Mouse (Mus musculus) E14TG2a.4 (cell line): ENCODE data around the gene Gria1.

Experiments used
- H3K27me3 ChIP-seq: 2 replicates; pipeline ENCODE4 v1.6.1; 2014; ENCODE audit warnings: low read length, control low read depth; ENCODE audit not compliant: insufficient read depth
- H3K36me3 ChIP-seq: 2 replicates; pipeline ENCODE4 v1.6.1; 2014; ENCODE audit warnings: low read length, control low read depth; ENCODE audit not compliant: insufficient read depth
- H3K4me1 ChIP-seq: replicated peaks from 2 replicates; pipeline ENCODE4 v1.6.1; 2014; ENCODE audit warnings: low read depth, low read length, control low read depth
- H3K4me3 ChIP-seq: replicated peaks from 2 replicates; pipeline ENCODE4 v1.5.1; 2014; ENCODE audit warnings: mild to moderate bottlenecking, low read length
- H3K9me3 ChIP-seq: 2 replicates; pipeline ENCODE4 v1.6.1; 2014; ENCODE audit warnings: low read length, control low read depth
- CTCF ChIP-seq: conservative IDR thresholded peaks from 2 replicates; pipeline ENCODE4 v1.5.1; 2014; ENCODE audit warnings: low read length
- NANOG ChIP-seq: IDR thresholded peaks from 2 replicates; pipeline ENCODE4 v1.6.1; 2014; ENCODE audit warnings: borderline replicate concordance, low read length, mixed read lengths
- POU5F1 ChIP-seq: IDR thresholded peaks from 2 replicates; pipeline ENCODE4 v1.6.1; 2014; ENCODE audit warnings: low read length, borderline replicate concordance

The Gria1 gene

DNA sequence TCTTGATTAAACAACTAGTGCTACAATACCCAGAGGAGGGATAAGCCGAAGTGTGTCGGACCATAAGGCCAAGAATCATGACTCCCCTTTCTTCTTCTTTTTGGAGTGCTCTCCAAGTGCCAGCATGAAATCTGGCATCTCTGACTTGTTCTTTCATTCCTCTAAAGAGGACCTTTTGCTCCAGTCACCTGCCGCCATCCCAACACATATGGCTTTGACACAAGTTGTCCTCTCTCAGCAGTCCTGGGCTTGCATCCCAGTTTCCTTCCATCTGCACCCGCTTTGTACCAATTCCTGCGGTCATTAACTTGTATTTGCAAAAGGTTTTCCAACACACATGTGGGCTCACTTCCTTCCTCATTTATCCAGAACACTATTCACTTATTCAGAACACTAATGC, 103.2 kb downstream of the Gria1 start:
- Histone ChIP-seq H3K4me1 (no peaks in the 10 kb centered on the region), H3K9me3 (no peaks in the 10 kb centered on the region)

DNA sequence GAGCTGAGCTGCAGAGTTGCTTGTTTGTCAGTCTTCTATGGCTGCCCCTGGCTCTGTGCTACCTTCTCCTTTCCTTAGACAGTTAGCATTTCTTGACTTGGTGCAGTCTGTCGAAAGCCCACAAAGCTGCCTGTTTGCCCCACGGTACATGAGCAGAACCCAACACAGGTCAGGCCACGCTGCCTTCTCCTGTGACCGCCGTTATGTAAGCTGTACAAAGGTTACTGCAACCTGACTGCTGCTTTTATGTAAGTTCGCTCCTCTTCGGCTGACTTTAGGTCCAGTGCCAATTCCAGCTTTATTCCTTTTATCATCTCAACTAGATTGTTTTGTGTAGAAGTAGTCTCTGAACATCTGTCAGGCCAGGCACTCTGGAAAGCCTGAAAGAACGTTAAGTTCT, 115.9 kb downstream of the Gria1 start:
- Histone ChIP-seq H3K4me3 (no peak overlapping the region), H3K9me3 (no peaks in the 10 kb centered on the region), H3K4me1 (no peaks in the 10 kb centered on the region), H3K27me3 (no peaks in the 10 kb centered on the region), H3K36me3 (no peaks in the 10 kb centered on the region)
- TF ChIP-seq NANOG (no peak), CTCF (no peak), POU5F1 (no peak)

More for the DNA sequence above, 103.2 kb downstream of the Gria1 start:
- no peaks in the 10 kb centered on the region for H3K36me3 ChIP-seq
- TF ChIP-seq NANOG = no peak
- H3K27me3 ChIP-seq = no peaks in the 10 kb centered on the region
- no peak overlapping the region for H3K4me3 ChIP-seq

DNA sequence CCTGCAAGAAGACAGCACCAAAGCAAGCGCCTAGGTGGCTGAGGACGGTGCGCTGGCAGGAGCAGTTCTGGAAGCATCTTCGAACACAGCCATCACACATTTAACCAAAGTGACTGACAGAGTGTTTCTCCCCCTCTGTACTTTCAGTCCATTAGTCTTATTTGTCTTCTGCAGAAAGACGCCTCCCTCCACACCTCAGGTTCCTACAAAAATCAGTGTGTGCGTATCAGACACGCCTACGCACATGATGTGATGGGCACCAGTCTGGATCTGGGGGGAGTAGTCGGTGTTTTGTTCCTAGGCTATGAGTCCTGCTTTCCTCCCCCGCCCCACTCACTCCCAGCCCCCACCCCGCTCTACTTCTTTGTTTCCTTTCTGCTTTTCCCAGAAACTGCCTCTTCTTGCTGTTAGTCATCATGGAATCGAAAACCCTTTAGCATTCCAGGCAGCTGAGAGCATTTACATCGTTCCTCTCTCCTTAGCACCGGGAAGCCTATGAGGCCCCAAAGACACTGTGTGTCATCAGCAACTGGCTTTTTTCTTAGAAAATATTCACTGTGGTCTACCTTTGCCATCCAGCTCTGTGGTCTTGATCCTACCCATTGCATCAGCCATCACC, 129.1 kb downstream of the Gria1 start:
- TF ChIP-seq POU5F1 = no peak
- TF ChIP-seq CTCF = no peak
- no peak for TF ChIP-seq NANOG
- 0 out of 2 replicates have a peak, but pooled peaks cover 3% of the 10 kb centered on the region for H3K9me3 ChIP-seq
- H3K36me3 ChIP-seq = no peaks in the 10 kb centered on the region
- H3K4me1 ChIP-seq = 0 out of 2 replicates have a peak, but pooled peaks cover 3% of the 10 kb centered on the region
- no peaks in the 10 kb centered on the region for H3K27me3 ChIP-seq
- H3K4me3 ChIP-seq = no peak overlapping the region

DNA sequence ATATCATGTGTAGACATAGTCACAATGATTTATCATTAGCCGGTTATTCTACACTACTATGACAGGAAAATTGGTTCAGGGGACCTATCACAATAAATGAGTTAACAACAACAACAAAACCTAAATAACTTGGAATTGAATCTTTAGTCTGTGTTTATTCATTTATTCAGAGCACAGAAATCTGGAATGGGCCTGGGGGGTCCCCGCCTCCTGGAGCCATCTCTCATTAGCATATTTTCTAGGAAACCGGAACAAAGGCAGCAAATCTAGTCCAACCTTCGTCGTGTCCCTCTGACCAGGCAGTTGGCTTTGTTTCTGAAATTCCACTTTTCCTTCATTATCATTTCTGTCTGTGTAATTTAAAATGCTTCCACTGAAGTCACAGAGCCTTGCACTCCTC, 132.5 kb downstream of the Gria1 start:
- Histone ChIP-seq H3K27me3 (no peaks in the 10 kb centered on the region), H3K4me3 (no peak overlapping the region), H3K36me3 (no peaks in the 10 kb centered on the region), H3K9me3 (0 out of 2 replicates have a peak, but pooled peaks cover 3% of the 10 kb centered on the region), H3K4me1 (0 out of 2 replicates have a peak, but pooled peaks cover 7% of the 10 kb centered on the region)
- TF ChIP-seq POU5F1 = no peak
- no peak for TF ChIP-seq CTCF
- no peak for TF ChIP-seq NANOG

DNA sequence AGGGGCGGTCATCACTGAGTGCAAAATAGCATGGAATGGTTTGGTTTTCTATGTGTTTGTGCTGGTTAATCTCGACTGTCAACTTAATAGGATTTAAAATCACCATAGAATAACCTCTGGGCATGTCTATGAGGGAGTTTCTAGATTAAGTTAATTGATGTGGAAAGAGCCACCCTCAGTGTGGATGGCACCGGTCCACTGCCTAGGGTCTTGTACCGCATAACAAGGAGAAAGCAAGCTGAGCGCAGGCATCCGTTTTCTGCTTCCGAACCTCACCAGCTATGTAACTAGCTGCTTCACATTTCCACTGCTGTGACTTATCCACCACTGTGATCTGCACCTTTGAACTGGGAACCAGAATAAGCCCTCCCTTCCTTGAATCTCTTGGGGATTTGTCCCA, 134.0 kb downstream of the Gria1 start:
- Histone ChIP-seq H3K9me3 (0 out of 2 replicates have a peak, but pooled peaks cover 3% of the 10 kb centered on the region), H3K4me1 (0 out of 2 replicates have a peak, but pooled peaks cover 7% of the 10 kb centered on the region), H3K36me3 (no peaks in the 10 kb centered on the region), H3K4me3 (no peak overlapping the region), H3K27me3 (no peaks in the 10 kb centered on the region)
- TF ChIP-seq POU5F1 (no peak), NANOG (no peak), CTCF (no peak)

DNA sequence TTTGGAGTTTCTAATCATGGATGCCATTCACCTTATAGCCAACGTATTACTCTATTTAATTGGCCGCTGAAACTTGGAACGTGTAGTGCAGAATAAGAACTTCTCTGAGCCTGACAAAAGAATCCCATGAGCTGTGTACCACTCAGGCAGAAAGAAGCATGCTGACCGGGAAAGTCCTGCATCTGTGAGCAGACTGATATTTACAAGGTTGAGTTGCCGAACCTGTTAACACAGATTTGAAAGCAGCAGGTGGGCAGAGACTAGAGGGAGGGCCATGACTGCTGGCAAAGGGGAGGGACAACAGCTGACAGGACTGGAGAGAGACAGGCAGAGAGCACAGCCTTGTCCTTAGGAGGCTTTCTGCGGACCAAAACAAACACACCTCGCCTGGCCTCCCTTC, 134.5 kb downstream of the Gria1 start:
- Histone ChIP-seq H3K9me3 (0 out of 2 replicates have a peak, but pooled peaks cover 3% of the 10 kb centered on the region), H3K36me3 (no peaks in the 10 kb centered on the region), H3K4me3 (no peak overlapping the region), H3K27me3 (no peaks in the 10 kb centered on the region), H3K4me1 (0 out of 2 replicates have a peak, but pooled peaks cover 4% of the 10 kb centered on the region)
- TF ChIP-seq POU5F1 (no peak), CTCF (no peak), NANOG (no peak)

DNA sequence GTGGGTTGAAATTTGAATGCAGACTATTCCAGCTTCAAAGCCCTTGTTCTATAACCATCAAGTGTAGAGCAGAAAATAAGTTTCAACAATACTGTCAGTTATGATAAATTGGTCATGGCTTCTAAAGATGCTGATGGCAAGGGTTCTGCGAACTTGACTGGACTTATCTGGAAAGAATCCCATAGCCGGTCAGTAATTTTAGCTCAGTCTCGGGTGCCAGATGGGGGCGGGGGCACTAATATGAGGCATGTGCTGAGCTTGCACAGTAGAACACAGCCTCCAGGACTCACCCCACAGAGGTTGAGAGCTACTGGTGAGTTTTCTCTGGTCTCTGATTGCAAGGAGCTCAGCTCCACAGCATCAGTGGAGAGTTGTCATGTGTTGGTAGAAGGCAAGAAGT, 140.5 kb downstream of the Gria1 start:
- Histone ChIP-seq H3K4me1 (no peaks in the 10 kb centered on the region), H3K9me3 (no peaks in the 10 kb centered on the region), H3K36me3 (no peaks in the 10 kb centered on the region), H3K4me3 (no peak overlapping the region), H3K27me3 (no peaks in the 10 kb centered on the region)
- TF ChIP-seq NANOG (no peak), POU5F1 (no peak), CTCF (no peak)

DNA sequence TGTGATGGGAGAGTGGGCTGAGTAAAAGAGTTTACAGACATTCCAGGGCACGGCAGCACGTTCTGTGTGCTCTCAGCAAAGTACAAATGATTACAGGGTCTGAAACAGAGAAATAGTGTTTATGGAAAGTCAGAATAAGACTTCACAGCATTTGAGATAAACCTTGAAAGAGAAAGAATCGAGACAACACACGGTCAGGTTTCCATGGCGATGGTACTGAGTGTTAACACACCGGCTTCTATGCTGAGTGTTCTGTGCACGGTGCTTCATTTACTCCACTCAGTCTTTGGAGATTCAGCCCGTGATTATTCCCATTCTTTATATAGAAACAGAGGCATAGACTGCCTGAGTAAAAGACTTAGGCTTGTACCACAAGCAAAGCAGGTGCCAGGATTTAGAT, 143.8 kb downstream of the Gria1 start:
- H3K27me3 ChIP-seq = no peaks in the 10 kb centered on the region
- H3K9me3 ChIP-seq = no peaks in the 10 kb centered on the region
- H3K4me1 ChIP-seq = no peaks in the 10 kb centered on the region
- TF ChIP-seq NANOG (no peak), CTCF (no peak), POU5F1 (no peak)
- no peak overlapping the region for H3K4me3 ChIP-seq
- no peaks in the 10 kb centered on the region for H3K36me3 ChIP-seq

DNA sequence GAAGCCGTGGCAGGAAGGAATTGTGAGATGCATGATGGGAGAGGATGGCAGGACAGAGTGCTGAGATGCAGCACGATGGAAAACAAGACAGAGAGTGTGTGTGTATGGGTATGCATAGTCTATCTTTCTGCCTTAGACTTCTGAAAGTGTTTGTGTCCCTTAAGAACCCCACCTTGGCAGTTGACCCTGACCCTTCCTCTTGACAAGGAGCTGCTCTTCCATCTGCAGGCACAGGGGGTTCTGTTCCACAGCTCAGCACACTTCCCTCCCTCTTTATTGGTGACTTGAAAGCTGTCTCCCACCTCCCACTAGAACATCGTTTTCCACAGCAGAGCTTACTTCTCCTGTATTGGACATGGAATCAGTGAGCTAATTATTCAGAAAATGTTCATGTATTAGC, 148.2 kb downstream of the Gria1 start:
- Histone ChIP-seq H3K9me3 (no peaks in the 10 kb centered on the region), H3K4me3 (no peak overlapping the region), H3K27me3 (no peaks in the 10 kb centered on the region), H3K4me1 (no peaks in the 10 kb centered on the region), H3K36me3 (no peaks in the 10 kb centered on the region)
- no peak for TF ChIP-seq CTCF
- no peak for TF ChIP-seq NANOG
- no peak for TF ChIP-seq POU5F1
